Mouse (Mus musculus) inflammation-experienced regulatory T-cells, adult 6 months (primary cell): ENCODE data around the gene Npcd. TPM values are rescaled to one million over a fixed set of nuclear protein-coding genes. Genes with fewer than 3 reads are reported as not detected.

Source experiments
- polyA plus RNA-seq, 3 experiments: library from polyadenylated mRNA; unstranded; fragments of 100-300 nt; shearing (Covaris generic); gene quantifications; one replicate each; pipeline ENCODE4 v1.2.1; 2017

Npcd gene
- polyA plus RNA-seq, 3 experiments from 2014 or later, result not detected

Other genes starting within 250 kb of the Npcd start
- not detected for gene Dmc1, start 229.1 kb downstream of the Npcd start, polyA plus RNA-seq
- under 1 TPM in 2 of 3 experiments, not detected in 1; 0.26 to 0.75 TPM for gene Fam227a, start 175.3 kb downstream of the Npcd start, polyA plus RNA-seq
- gene Cby1, start 175.0 kb downstream of the Npcd start, polyA plus RNA-seq, result 10 to 100 TPM; 15.7 to 18.3 (median 16.8) TPM
- 100 to 1,000 TPM; 185 to 255 (median 187) TPM for gene Tomm22, start 163.4 kb downstream of the Npcd start, polyA plus RNA-seq
- gene Josd1, start 146.3 kb downstream of the Npcd start, polyA plus RNA-seq, result 1 to 10 TPM; 3.3 to 4.6 (median 4.1) TPM
- gene Gtpbp1, start 143.4 kb downstream of the Npcd start, polyA plus RNA-seq, result 10 to 100 TPM; 18.7 to 22.5 (median 21.5) TPM
- gene Sun2, start 91.7 kb downstream of the Npcd start, polyA plus RNA-seq, result 10 to 100 TPM; 10.5 to 15.4 (median 12.4) TPM
- gene Dnal4, start 56.4 kb downstream of the Npcd start, polyA plus RNA-seq, result 1 to 10 TPM; 6.5 to 9.4 (median 8.6) TPM
- 1 to 10 TPM in 1 of 3 experiments, under 1 TPM in 1, not detected in 1; 0.15 to 1.1 TPM for gene Nptxr, start 29.5 kb downstream of the Npcd start, polyA plus RNA-seq
- gene Cbx6, start 451 bp upstream of the Npcd start, polyA plus RNA-seq, result 10 to 100 TPM; 10.5 to 13.1 (median 10.9) TPM
- 100 to 1,000 TPM; 509 to 683 (median 543) TPM for gene Apobec3, start 57.4 kb upstream of the Npcd start, polyA plus RNA-seq
- 10 to 100 TPM; 13.3 to 48.6 (median 38.5) TPM for gene Cbx7, start 136.9 kb upstream of the Npcd start, polyA plus RNA-seq
- gene Pdgfb, start 180.7 kb upstream of the Npcd start, polyA plus RNA-seq, result 1 to 10 TPM; 1.4 to 2.1 (median 2.1) TPM